Mouse (Mus musculus): Measurements from ENCODE around the gene Rbm33.

Rbm33 gene

GRCm38 (mm10) chr5:28316722-28317245 lies at the start of gene Rbm33:
Gene Rbm33, plus strand, starts transcription at chr5:28317121.
- peak; percentile 90 for ATAC-seq (ENCODE audit: insufficient number of reproducible peaks, low FRiP score, low TSS enrichment)

DNA sequence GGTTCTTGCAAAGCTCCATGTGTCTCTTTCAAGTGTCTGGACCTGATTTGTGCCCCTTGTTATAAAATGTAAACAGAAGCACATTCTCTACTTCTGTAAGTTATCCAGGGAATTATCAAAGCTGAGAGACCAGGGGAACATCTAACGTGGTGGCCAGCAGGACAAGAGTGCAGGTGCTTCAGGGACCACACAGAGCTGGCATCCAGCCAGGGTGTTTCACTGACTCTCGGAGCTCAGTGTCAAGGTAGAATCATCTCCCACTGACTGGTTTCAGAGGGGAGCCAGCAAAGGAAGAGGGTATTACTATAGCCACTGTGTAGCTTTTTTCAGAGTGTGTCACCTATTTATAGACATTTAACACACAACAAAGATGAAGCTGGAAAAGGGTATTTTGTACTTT lies 49.3 kb upstream of the Rbm33 start:
- no peak for ATAC-seq (ENCODE audit: insufficient number of reproducible peaks, low FRiP score, low TSS enrichment)

DNA sequence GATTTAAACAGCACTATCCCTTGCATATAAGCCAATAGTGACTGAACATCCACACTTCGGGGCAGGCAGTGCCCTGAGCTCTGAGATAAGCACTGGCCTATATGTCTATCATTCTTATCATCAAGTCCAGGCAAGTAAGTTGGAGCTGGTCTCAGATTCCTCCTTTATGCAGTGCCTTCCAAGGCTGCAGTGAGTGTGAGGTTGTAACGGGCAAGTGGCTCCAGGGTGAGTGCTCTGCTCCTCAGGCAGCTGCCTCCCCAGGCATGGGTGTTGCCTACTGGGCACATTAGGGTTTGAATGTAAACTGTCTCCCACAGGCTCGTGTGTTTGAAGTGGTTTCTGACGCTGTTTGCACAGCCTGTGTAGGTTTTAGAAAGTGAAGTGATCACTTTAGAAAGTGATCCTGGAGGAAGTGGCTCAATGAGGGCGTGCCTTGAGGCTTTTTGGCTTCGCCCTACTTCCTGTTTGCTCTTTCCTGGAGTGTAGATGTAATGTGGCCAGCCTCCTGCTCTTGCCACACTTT lies 47.4 kb upstream of the Rbm33 start:
- ATAC-seq (ENCODE audit: insufficient number of reproducible peaks, low FRiP score, low TSS enrichment), result no peak

- no peak for ATAC-seq (ENCODE audit: insufficient number of reproducible peaks, low FRiP score, low TSS enrichment)
Measured at GRCm38 (mm10) chr5:28272836-28273235, 44.1 kb upstream of the Rbm33 start.

DNA sequence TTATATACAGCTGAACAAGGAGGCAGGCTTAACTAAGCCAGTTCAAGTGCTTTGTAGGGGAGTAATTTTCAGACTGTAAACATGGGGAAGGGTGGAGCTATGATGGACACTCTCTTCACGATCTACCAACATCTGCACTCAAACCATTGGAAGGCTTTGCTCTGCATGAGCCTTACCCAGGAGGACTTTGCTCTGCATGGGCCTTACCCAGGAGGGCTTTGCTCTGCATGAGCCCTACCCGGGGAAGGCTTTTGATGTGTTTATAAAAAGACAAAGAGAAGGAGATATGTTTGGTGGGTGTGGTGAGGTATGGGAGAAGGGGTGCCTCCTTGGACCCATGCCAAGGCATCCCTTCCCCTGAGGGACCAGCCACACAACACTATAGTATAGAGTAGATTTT lies 39.6 kb upstream of the Rbm33 start:
- no peak for ATAC-seq (ENCODE audit: insufficient number of reproducible peaks, low FRiP score, low TSS enrichment)

DNA sequence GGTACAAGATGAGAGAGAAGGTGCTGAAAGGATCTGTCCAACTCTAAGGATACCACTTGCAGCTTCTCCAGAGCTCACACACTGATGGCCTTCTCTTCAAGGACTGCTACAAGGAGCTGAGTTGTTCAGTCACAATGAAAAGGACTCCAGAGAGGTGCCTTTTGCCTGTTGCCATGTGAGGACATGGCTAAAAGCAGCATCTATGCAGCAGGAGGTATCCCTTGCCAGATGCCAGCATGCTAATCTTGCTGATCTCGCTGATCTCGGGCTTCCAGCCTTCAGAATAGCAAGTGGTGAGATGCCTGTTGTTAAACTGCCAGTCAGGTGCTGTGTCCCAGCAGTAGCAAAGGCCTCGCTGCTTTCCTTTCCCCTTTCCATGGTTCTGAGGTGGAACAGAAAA lies 27.8 kb upstream of the Rbm33 start:
- ATAC-seq (ENCODE audit: insufficient number of reproducible peaks, low FRiP score, low TSS enrichment), result peak; percentile 65; the same call in 1 of the 2 replicates

DNA sequence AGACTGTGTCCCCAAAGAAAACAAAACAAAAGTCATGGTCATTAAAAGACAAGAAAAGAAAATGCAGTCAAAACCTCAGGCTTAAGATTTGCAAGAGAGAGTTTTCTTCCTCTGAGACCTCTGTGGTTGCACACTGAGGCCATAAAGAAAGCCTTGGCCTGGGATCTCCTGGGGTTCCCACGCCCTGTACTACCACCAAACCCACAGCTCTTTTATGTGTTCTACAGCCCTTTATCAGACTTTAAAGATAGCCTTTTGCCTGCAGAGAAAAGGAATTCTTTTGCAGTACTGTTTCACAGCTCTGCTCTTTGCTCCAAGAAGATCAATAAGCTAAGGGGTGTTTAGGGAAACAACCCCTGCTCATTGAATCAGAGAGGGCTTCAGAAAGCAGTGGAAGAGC lies 26.3 kb upstream of the Rbm33 start:
- ATAC-seq (ENCODE audit: insufficient number of reproducible peaks, low FRiP score, low TSS enrichment), result no peak

DNA sequence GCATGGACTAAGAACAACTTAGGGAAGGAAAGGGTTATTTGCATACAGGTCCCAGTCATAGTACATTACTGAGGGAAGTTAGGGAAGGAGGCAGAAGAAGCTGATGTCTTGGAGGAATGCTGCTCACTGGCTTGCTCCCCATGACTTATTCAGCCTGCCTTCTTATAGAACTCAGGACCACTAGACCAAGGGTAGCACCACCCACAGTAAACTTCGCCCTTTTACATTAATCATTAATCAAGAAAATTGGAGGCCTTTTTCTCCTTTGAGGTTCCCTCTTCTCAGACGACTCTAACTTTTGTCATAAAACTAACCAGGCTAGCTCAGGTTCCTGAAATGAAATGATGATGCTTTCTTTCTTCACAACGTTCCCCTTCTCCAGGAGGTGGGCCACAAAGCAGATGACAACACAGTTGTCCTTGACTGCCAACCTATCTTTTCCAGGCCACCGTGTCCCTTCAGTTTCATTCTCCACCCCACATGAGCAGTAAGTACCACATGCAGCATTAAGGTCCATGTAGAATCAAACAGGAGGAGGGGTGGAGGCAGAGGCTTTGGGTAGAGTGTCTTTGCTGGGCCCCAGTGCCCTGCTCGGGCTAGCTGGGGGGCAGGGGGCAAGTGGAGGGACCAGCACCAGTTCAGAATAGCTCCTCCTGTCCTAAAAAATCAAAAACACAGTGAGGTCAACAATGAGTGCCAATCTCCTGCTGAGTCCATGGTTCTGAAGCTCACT lies 25.6 kb upstream of the Rbm33 start:
- ATAC-seq (ENCODE audit: insufficient number of reproducible peaks, low FRiP score, low TSS enrichment), result no peak

GRCm38 (mm10) chr5:28292281-28292680 lies 24.6 kb upstream of the Rbm33 start:
- no peak for ATAC-seq (ENCODE audit: insufficient number of reproducible peaks, low FRiP score, low TSS enrichment)

GRCm38 (mm10) chr5:28293990-28294389 lies 22.9 kb upstream of the Rbm33 start:
- ATAC-seq (ENCODE audit: insufficient number of reproducible peaks, low FRiP score, low TSS enrichment), result no peak

GRCm38 (mm10) chr5:28298161-28298560 lies 18.8 kb upstream of the Rbm33 start:
- no peak for ATAC-seq (ENCODE audit: insufficient number of reproducible peaks, low FRiP score, low TSS enrichment)

DNA sequence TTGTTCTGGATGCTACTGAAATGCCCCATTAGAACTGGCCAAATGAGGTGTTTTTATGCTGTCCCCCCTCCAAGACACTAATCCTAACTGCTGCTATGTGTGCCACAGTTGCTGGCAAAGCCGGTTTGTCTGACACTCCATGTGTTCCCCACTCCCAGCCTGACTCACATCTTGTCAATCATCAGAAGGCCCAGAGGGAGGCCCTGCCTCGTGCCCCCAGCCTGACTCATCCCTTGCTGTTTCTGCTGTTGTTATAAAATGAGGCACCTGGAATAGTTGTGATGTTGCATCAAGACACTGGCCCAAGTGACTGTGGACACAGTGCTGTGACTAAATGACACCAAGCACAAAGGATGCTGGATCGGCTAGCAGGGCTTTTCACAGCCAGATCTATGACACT lies 18.2 kb upstream of the Rbm33 start:
- ATAC-seq (ENCODE audit: insufficient number of reproducible peaks, low FRiP score, low TSS enrichment), result no peak

GRCm38 (mm10) chr5:28299346-28299745 lies 17.6 kb upstream of the Rbm33 start:
- ATAC-seq (ENCODE audit: insufficient number of reproducible peaks, low FRiP score, low TSS enrichment), result no peak

- no peak for ATAC-seq (ENCODE audit: insufficient number of reproducible peaks, low FRiP score, low TSS enrichment)
Measured at GRCm38 (mm10) chr5:28302671-28303070, 14.2 kb upstream of the Rbm33 start.

- no peak for ATAC-seq (ENCODE audit: insufficient number of reproducible peaks, low FRiP score, low TSS enrichment)
Measured at GRCm38 (mm10) chr5:28304551-28304950, 12.4 kb upstream of the Rbm33 start.

DNA sequence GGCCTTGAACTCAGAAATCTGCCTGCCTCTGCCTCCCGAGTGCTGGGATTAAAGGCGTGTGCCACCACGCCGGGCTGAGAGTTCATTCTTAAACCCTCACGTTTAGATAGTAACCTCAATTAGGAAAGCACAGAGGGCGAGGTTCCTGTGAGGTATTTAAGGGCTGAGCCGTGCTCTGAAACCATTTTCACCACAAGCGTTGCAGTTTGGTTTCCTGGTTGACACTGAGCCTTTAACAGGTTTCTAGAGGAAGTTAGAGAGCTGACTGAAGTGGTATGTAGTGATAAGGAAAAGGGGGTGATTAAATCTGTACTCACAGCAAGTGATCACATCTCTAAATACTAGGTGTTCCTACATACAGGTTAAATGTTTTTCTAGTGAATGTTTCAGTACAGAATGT lies 1.4 kb upstream of the Rbm33 start:
- ATAC-seq (ENCODE audit: insufficient number of reproducible peaks, low FRiP score, low TSS enrichment), result no peak

DNA sequence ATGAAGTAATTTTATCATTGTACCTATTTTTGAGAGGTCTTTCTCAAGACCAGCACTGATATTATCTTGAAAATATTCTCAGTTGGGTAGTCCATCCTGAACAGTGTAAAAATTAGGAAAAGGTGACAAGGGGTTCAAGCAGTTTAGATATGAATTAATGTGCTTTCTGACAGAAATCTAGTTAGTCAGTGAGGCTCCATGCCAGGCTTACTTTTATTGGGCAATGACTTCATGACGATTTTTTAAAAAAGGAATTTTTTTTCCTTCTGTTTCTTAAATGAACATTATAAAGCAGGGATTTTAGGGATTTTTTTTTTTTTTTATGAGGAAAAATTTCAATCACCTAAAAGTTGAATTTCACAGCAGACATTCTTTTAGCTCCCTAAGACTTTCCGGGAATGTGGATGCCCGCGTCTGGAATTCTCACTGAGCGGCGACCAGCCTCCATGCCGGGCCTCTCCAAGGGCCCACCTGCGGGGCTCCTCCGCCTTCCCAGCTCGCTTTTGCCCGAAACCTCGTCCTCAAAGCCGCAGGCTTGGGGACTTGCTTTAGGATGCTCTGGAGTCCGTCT lies 685 bp upstream of the Rbm33 start:
- peak; percentile 60; the same call in 1 of the 2 replicates for ATAC-seq (ENCODE audit: insufficient number of reproducible peaks, low FRiP score, low TSS enrichment)

DNA sequence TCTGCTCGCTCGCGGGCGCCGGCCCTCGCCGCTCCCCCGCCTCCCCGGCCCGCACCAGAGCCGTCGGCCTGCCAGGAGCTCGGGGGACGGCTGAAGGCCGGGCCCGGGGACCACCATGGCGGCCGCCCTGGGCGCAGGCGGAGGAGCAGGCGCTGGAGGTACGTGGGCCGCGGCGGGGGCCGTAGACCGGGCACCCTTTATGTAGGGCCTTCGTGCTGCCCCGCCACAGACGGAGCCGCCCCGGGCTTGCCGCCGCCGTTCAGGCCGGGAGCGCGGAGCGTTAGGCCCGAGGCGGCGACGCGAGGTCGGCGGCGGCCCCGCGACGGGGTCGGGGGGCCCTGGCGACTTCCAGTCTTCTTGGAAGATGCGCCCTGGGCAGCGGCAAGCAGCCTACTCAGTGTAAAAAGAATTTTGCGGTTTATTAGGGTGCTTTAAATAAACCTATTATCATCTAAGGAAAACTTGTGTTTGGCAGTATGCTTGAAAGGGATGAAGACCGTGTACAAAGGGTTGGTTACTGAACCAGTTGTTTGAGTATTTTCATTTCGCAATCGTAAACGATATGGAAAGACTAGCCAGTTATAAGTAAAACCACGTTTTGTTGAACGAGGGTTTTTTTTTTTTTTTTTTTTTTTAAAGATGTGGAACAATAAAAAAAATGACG lies 464 bp downstream of the Rbm33 start:
- ATAC-seq (ENCODE audit: insufficient number of reproducible peaks, low FRiP score, low TSS enrichment), result peak; percentile 55

GRCm38 (mm10) chr5:28317917-28318267 lies 971 bp downstream of the Rbm33 start:
- no peak for ATAC-seq (ENCODE audit: insufficient number of reproducible peaks, low FRiP score, low TSS enrichment)

DNA sequence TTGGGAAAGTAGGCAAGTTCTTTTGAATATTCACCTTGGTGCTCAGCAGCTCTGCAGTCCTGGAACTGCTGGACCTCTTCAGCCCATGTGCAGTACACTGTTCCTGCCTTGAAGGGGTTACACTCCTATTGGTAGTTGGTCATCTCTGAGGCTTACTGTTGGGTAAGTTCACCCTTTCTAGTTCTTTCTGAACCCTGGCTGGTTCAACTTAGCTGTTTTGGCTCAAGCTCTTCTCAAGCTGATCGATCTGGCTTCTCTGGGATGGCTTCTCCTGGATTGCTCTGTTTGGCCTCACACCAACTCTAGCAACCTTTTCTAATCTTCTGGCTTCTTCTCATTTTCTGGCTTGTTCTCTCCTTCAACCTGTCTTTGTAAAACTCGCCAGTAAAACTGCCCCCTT lies 1.8 kb downstream of the Rbm33 start:
- no peak for ATAC-seq (ENCODE audit: insufficient number of reproducible peaks, low FRiP score, low TSS enrichment)

DNA sequence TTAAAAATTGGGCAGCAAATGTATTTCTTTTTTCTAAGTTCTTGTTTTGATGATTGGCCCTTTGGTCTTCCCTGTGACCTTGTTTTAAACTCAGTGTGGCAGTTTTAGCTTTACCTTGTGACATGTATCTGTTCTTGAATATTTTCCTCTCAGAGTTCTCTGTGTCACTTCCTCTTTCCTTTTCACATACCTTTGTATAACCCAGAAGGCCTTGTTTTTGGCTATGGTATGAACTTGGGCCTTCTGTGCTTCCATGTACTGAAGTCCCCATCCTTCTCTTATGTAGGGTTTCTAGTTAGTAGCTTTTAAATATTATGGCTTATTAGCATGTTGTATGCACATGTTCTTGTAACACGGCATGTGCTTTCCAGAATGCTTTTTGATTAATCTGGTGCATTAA lies 4.8 kb downstream of the Rbm33 start:
- ATAC-seq (ENCODE audit: insufficient number of reproducible peaks, low FRiP score, low TSS enrichment), result no peak
